Mouse (Mus musculus) forebrain, embryonic 15.5 days (tissue): ENCODE measurements around the gene Tm4sf20. TPM values are rescaled to one million over a fixed set of nuclear protein-coding genes. Genes with fewer than 3 reads are reported as not detected.

Source experiments
- ATAC-seq: fragments of 200-750 bp; cut with Nextera tagmentation; replicated peaks from 2 replicates; pipeline ENCODE4 v1.8.0; 2017; ENCODE audit warnings: mild to moderate bottlenecking, moderate TSS enrichment, moderate library complexity
- H3K27ac ChIP-seq: fragments of 300-500 bp; sonication (generic); replicated peaks from 2 replicates; pipeline ENCODE4 v1.5.1; 2015; ENCODE audit warnings: mild to moderate bottlenecking, inconsistent platforms
- H3K27me3 ChIP-seq: fragments of 300-500 bp; sonication (generic); 2 replicates; pipeline ENCODE4 v1.6.1; 2015; ENCODE audit warnings: inconsistent platforms
- H3K36me3 ChIP-seq: fragments of 300-500 bp; sonication (generic); 2 replicates; pipeline ENCODE4 v1.6.1; 2015; ENCODE audit warnings: mild to moderate bottlenecking, inconsistent platforms
- H3K4me1 ChIP-seq: fragments of 300-500 bp; sonication (generic); 2 replicates; pipeline ENCODE4 v1.6.1; 2015; ENCODE audit warnings: inconsistent platforms
- H3K4me2 ChIP-seq: fragments of 300-500 bp; sonication (generic); replicated peaks from 2 replicates; pipeline ENCODE4 v1.6.1; 2015; ENCODE audit warnings: mild to moderate bottlenecking, inconsistent platforms
- H3K4me3 ChIP-seq: fragments of 300-500 bp; sonication (generic); 2 replicates; pipeline ENCODE4 v1.5.1; 2015; ENCODE audit warnings: mild to moderate bottlenecking, inconsistent platforms
- H3K9ac ChIP-seq: fragments of 300-500 bp; sonication (generic); replicated peaks from 2 replicates; pipeline ENCODE4 v1.6.1; 2015; ENCODE audit warnings: mild to moderate bottlenecking, inconsistent platforms
- H3K9me3 ChIP-seq: fragments of 300-500 bp; sonication (generic); 2 replicates; pipeline ENCODE4 v1.6.1; 2016; ENCODE audit warnings: inconsistent platforms
- WGBS: fragments of 180-500 bp; shearing (Covaris S2); methylation state at CpG from one replicate; pipeline ENCODE4 v1.1.7; 2015; ENCODE audit warnings: mixed read lengths; 5-methylcytosine and 5-hydroxymethylcytosine counted together
- polyA plus RNA-seq: library from polyadenylated mRNA; unstranded; fragments of >200 nt; fragmentation: Nextera tagmentation; extraction: Ambion mirVana; gene quantifications from 2 replicates; pipeline ENCODE4 v1.2.1, GENCODE M21; 2015

Tm4sf20 gene
- polyA plus RNA-seq, 1 experiment from 2014 or later: not detected

GRCm38 (mm10) chr1:82795702-82796443, 27.6 kb upstream of the Tm4sf20 start:
- Histone ChIP-seq H3K9ac (no peak overlapping the region), H3K27me3 (no peaks in the 10 kb centered on the region), H3K9me3 (no peaks in the 10 kb centered on the region), H3K4me2 (no peak overlapping the region), H3K4me1 (peaks cover 9% of the 10 kb centered on the region), H3K36me3 (no peaks in the 10 kb centered on the region), H3K27ac (no peak overlapping the region), H3K4me3 (no peak overlapping the region)
- ATAC-seq: no peak
- WGBS: 82% methylated on average over 18 of the region's 18 CpGs

GRCm38 (mm10) chr1:82795211-82795610, 26.9 kb upstream of the Tm4sf20 start:
- Histone ChIP-seq H3K4me1 (peaks cover 16% of the 10 kb centered on the region), H3K9me3 (no peaks in the 10 kb centered on the region), H3K9ac (no peak overlapping the region), H3K27ac (no peak overlapping the region), H3K4me2 (no peak overlapping the region), H3K36me3 (no peaks in the 10 kb centered on the region), H3K4me3 (no peak overlapping the region), H3K27me3 (no peaks in the 10 kb centered on the region)
- WGBS: 86% methylated on average over 2 of the region's 2 CpGs
- no peak for ATAC-seq

- H3K4me2 ChIP-seq: no peak overlapping the region
- H3K4me3 ChIP-seq: no peak overlapping the region
- peaks cover 16% of the 10 kb centered on the region for H3K4me1 ChIP-seq
- H3K27me3 ChIP-seq: no peaks in the 10 kb centered on the region
- no peak overlapping the region for H3K27ac ChIP-seq
- ATAC-seq: no peak
- no peaks in the 10 kb centered on the region for H3K9me3 ChIP-seq
- 52% methylated on average over 4 of the region's 4 CpGs for WGBS
- H3K9ac ChIP-seq: no peak overlapping the region
- no peaks in the 10 kb centered on the region for H3K36me3 ChIP-seq
Measured at GRCm38 (mm10) chr1:82793986-82794385, 25.7 kb upstream of the Tm4sf20 start.

DNA sequence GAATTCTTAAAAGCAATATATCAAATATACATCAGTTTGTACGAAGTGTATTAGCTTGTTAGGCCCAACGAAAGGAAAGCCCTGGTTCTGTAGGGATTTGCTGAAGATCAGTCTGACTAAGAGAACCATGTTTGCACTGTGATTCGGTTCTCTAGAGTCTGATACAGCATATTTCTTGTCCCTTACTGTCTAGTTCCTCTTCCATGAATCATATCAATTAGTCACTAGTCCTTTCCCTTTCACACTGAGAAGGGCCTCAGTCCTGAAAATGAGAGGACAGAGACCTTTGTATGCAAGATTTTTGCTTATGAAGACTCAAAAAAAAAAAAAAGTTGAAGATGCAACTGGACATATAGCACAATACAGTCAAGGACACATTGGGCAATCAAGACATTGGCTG, 24.8 kb upstream of the Tm4sf20 start:
- no peak for ATAC-seq
- Histone ChIP-seq H3K9me3 (no peaks in the 10 kb centered on the region), H3K4me3 (no peak overlapping the region), H3K27ac (no peak overlapping the region), H3K9ac (no peak overlapping the region), H3K27me3 (no peaks in the 10 kb centered on the region), H3K36me3 (no peaks in the 10 kb centered on the region), H3K4me1 (peaks cover 18% of the 10 kb centered on the region), H3K4me2 (no peak overlapping the region)
- 84% methylated on average over 3 of the region's 3 CpGs for WGBS

- no peaks in the 10 kb centered on the region for H3K27me3 ChIP-seq
- H3K9me3 ChIP-seq: no peaks in the 10 kb centered on the region
- ATAC-seq: no peak
- peak overlapping the region; percentile 82 for H3K27ac ChIP-seq
- H3K36me3 ChIP-seq: no peaks in the 10 kb centered on the region
- H3K4me1 ChIP-seq: peaks cover 24% of the 10 kb centered on the region
- H3K4me2 ChIP-seq: no peak overlapping the region
- H3K9ac ChIP-seq: no peak overlapping the region
- 92% methylated on average over 6 of the region's 6 CpGs for WGBS
- H3K4me3 ChIP-seq: no peak overlapping the region
Measured at GRCm38 (mm10) chr1:82792238-82792637, 24.0 kb upstream of the Tm4sf20 start.

- ATAC-seq: peak; percentile 72
- no peak overlapping the region for H3K4me2 ChIP-seq
- no peaks in the 10 kb centered on the region for H3K9me3 ChIP-seq
Measured at GRCm38 (mm10) chr1:82791105-82791504, 22.8 kb upstream of the Tm4sf20 start.

GRCm38 (mm10) chr1:82788070-82788469, 19.8 kb upstream of the Tm4sf20 start:
- WGBS: 64% methylated on average over 7 of the region's 7 CpGs
- Histone ChIP-seq H3K9ac (no peak overlapping the region), H3K9me3 (no peaks in the 10 kb centered on the region), H3K4me1 (peaks cover 24% of the 10 kb centered on the region), H3K4me2 (no peak overlapping the region), H3K27ac (peak overlapping the region; percentile 79), H3K36me3 (no peaks in the 10 kb centered on the region), H3K27me3 (no peaks in the 10 kb centered on the region), H3K4me3 (no peak overlapping the region)
- ATAC-seq: peak; percentile 54

More at GRCm38 (mm10) chr1:82791105-82791504, 22.8 kb upstream of the Tm4sf20 start:
- Histone ChIP-seq H3K9ac (no peak overlapping the region), H3K27me3 (no peaks in the 10 kb centered on the region), H3K36me3 (no peaks in the 10 kb centered on the region), H3K4me1 (peaks cover 24% of the 10 kb centered on the region), H3K27ac (peak overlapping the region; percentile 82), H3K4me3 (no peak overlapping the region)
- WGBS: 56% methylated on average over 11 of the region's 11 CpGs

GRCm38 (mm10) chr1:82787414-82787813, 19.2 kb upstream of the Tm4sf20 start:
- Histone ChIP-seq H3K9ac (no peak overlapping the region), H3K4me3 (no peak overlapping the region), H3K27ac (peak overlapping the region; percentile 79), H3K36me3 (no peaks in the 10 kb centered on the region), H3K9me3 (no peaks in the 10 kb centered on the region), H3K4me2 (no peak overlapping the region), H3K27me3 (no peaks in the 10 kb centered on the region), H3K4me1 (peaks cover 24% of the 10 kb centered on the region)
- WGBS: 0% methylated on average over 2 of the region's 2 CpGs
- peak; percentile 76 for ATAC-seq

GRCm38 (mm10) chr1:82785546-82785945, 17.3 kb upstream of the Tm4sf20 start:
- H3K9ac ChIP-seq: no peak overlapping the region
- 73% methylated on average over 6 of the region's 6 CpGs for WGBS
- H3K4me3 ChIP-seq: no peak overlapping the region
- H3K4me1 ChIP-seq: peaks cover 11% of the 10 kb centered on the region
- H3K27me3 ChIP-seq: no peaks in the 10 kb centered on the region
- no peaks in the 10 kb centered on the region for H3K36me3 ChIP-seq
- H3K9me3 ChIP-seq: no peaks in the 10 kb centered on the region
- no peak for ATAC-seq
- no peak overlapping the region for H3K4me2 ChIP-seq
- H3K27ac ChIP-seq: no peak overlapping the region

DNA sequence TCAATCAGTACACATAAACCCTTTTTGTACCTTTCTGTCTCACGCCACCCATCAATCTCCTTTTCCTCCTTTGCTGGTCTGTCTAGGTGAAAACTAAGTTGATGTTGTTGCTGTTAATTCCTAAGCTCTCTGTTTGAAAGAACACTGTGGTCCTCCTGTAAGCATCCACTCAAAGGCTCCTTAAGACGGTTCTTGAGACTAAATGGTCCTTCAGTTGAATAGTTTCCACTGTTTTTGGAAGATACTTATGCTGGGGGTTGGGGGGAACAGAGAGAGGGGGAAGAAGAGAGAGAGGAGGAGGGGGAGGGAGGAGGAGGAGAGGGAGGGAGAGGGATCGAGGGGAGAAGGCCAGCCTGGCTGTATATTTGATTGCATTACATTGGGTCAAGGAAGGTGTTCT, 15.3 kb upstream of the Tm4sf20 start:
- WGBS: 70% methylated on average over 3 of the region's 3 CpGs
- H3K27ac ChIP-seq: no peak overlapping the region
- ATAC-seq: no peak
- no peak overlapping the region for H3K9ac ChIP-seq
- H3K4me2 ChIP-seq: no peak overlapping the region
- H3K4me3 ChIP-seq: no peak overlapping the region
- H3K9me3 ChIP-seq: no peaks in the 10 kb centered on the region
- H3K4me1 ChIP-seq: peaks cover 8% of the 10 kb centered on the region; the same call in 1 of the 2 replicates
- no peaks in the 10 kb centered on the region for H3K27me3 ChIP-seq
- H3K36me3 ChIP-seq: no peaks in the 10 kb centered on the region

- H3K9ac ChIP-seq: no peak overlapping the region
- H3K4me2 ChIP-seq: no peak overlapping the region
- no peaks in the 10 kb centered on the region for H3K9me3 ChIP-seq
- no peak for ATAC-seq
- no peak overlapping the region for H3K27ac ChIP-seq
- no peaks in the 10 kb centered on the region for H3K27me3 ChIP-seq
- H3K4me1 ChIP-seq: no peaks in the 10 kb centered on the region
- H3K36me3 ChIP-seq: no peaks in the 10 kb centered on the region
- 85% methylated on average over 6 of the region's 6 CpGs for WGBS
- H3K4me3 ChIP-seq: no peak overlapping the region
Measured at GRCm38 (mm10) chr1:82779388-82779966, 11.2 kb upstream of the Tm4sf20 start.

DNA sequence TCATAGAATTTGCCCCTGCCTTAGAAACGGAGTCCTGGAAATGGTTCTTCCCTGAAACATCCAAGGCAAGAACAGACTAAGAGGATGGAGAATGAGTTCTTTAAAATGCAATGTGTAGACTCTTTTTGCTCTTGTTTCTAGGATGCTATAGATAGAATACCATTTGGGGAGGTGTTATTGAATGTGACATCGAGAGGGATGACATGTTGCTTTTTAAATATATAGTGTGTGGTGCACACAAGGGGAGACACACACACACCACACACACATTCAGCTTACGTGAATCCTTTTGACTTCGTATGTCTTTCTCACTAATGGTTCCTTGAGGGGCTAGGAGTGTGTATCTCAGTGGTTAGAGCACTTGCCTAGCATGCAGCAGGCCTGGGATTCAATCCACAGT, 7.0 kb upstream of the Tm4sf20 start:
- Histone ChIP-seq H3K9ac (no peak overlapping the region), H3K4me2 (no peak overlapping the region), H3K4me1 (no peaks in the 10 kb centered on the region), H3K27ac (no peak overlapping the region), H3K4me3 (no peak overlapping the region), H3K36me3 (no peaks in the 10 kb centered on the region), H3K9me3 (no peaks in the 10 kb centered on the region), H3K27me3 (no peaks in the 10 kb centered on the region)
- no peak for ATAC-seq
- WGBS: 93% methylated on average over 4 of the region's 4 CpGs

GRCm38 (mm10) chr1:82773208-82773607, 4.9 kb upstream of the Tm4sf20 start:
- H3K4me3 ChIP-seq: no peak overlapping the region
- H3K27me3 ChIP-seq: no peaks in the 10 kb centered on the region
- no peak overlapping the region for H3K9ac ChIP-seq
- H3K9me3 ChIP-seq: no peaks in the 10 kb centered on the region
- no peaks in the 10 kb centered on the region for H3K36me3 ChIP-seq
- no peak overlapping the region for H3K4me2 ChIP-seq
- no peaks in the 10 kb centered on the region for H3K4me1 ChIP-seq
- ATAC-seq: no peak
- H3K27ac ChIP-seq: no peak overlapping the region
- 67% methylated on average over 5 of the region's 5 CpGs for WGBS
